Mouse (Mus musculus) lung, postnatal 0 days (tissue): ENCODE results near the gene Hcst.

ENCODE experiments used
- CTCF ChIP-seq: IDR thresholded peaks from 2 replicates; pipeline ENCODE4 v1.5.1; 2016; ENCODE audit warnings: antibody characterized with exemption, mild to moderate bottlenecking
- EP300 ChIP-seq: IDR thresholded peaks from 2 replicates; pipeline ENCODE4 v1.6.1; 2016; ENCODE audit warnings: antibody characterized with exemption, mild to moderate bottlenecking, control low read depth

- TF ChIP-seq CTCF (peak; percentile 99), EP300 (no peak)
Measured at GRCm38 (mm10) chr7:30373501-30373962, 46.1 kb downstream of the Hcst start.
